Mouse (Mus musculus): ENCODE measurements around the gene Ptpn6. TPM values are rescaled to one million over a fixed set of nuclear protein-coding genes. Genes with fewer than 3 reads are reported as not detected.
"Not testable (repeated sequence)": the region's sequence is repeated elsewhere in the genome, so short reads cannot be mapped to it uniquely, and the experiment has no call there.

Gene Ptpn6
- polyA plus RNA-seq, 1 experiment from 2014 or later: 4.3 TPM

GRCm38 (mm10) chr6:124683591-124684417 lies 54.7 kb downstream of the Ptpn6 start:
- Histone ChIP-seq H3K9me3 (ENCODE audit: control insufficient read depth, low read length) (no peaks in the 10 kb centered on the region), H3K4me1 (replicated peaks; ENCODE audit: control insufficient read depth, insufficient read depth, low read length) (no peaks in the 10 kb centered on the region), H3K27ac (no peak overlapping the region), H3K9ac (no peak overlapping the region), H3K36me3 (replicated peaks; ENCODE audit: control insufficient read depth, insufficient read depth) (no peaks in the 10 kb centered on the region), H3K27me3 (ENCODE audit: control insufficient read depth, insufficient read depth, low read length) (no peaks in the 10 kb centered on the region), H3K4me2 (replicated peaks) (no peak overlapping the region), H3K4me3 (replicated peaks; ENCODE audit: low read length) (no peak overlapping the region)
- ATAC-seq (ENCODE audit: low FRiP score) (no peak), DNase-seq (ENCODE audit: low spot score) (no peak)
- 93% methylated on average over 14 of the region's 14 CpGs for WGBS

GRCm38 (mm10) chr6:124682291-124682690 lies 56.2 kb downstream of the Ptpn6 start:
- DNase-seq (ENCODE audit: low spot score): not testable (repeated sequence)

GRCm38 (mm10) chr6:124679486-124679885 lies 59.0 kb downstream of the Ptpn6 start:
- Histone ChIP-seq H3K4me3 (replicated peaks; ENCODE audit: low read length) (no peak overlapping the region), H3K9me3 (ENCODE audit: control insufficient read depth, low read length) (no peaks in the 10 kb centered on the region), H3K27ac (no peak overlapping the region), H3K4me2 (replicated peaks) (no peak overlapping the region), H3K27me3 (ENCODE audit: control insufficient read depth, insufficient read depth, low read length) (no peaks in the 10 kb centered on the region), H3K36me3 (replicated peaks; ENCODE audit: control insufficient read depth, insufficient read depth) (no peaks in the 10 kb centered on the region), H3K9ac (no peak overlapping the region), H3K4me1 (replicated peaks; ENCODE audit: control insufficient read depth, insufficient read depth, low read length) (no peaks in the 10 kb centered on the region)
- 93% methylated on average over 3 of the region's 3 CpGs for whole genome bisulfite sequencing
- DNase-seq (ENCODE audit: low spot score) (no peak), ATAC-seq (ENCODE audit: low FRiP score) (no peak)

More at GRCm38 (mm10) chr6:124682291-124682690, 56.2 kb downstream of the Ptpn6 start:
- 55% methylated on average over 6 of the region's 6 CpGs for WGBS
- not testable (repeated sequence) for H3K9me3 ChIP-seq (ENCODE audit: control insufficient read depth, low read length); ATAC-seq (ENCODE audit: low FRiP score); H3K27ac ChIP-seq; H3K4me2 ChIP-seq (replicated peaks); H3K9ac ChIP-seq; H3K36me3 ChIP-seq (replicated peaks; ENCODE audit: control insufficient read depth, insufficient read depth); H3K4me1 ChIP-seq (replicated peaks; ENCODE audit: control insufficient read depth, insufficient read depth, low read length); H3K4me3 ChIP-seq (replicated peaks; ENCODE audit: low read length); H3K27me3 ChIP-seq (ENCODE audit: control insufficient read depth, insufficient read depth, low read length)

GRCm38 (mm10) chr6:124678769-124679168 lies 59.7 kb downstream of the Ptpn6 start:
- Histone ChIP-seq H3K4me1 (replicated peaks; ENCODE audit: control insufficient read depth, insufficient read depth, low read length) (no peaks in the 10 kb centered on the region), H3K36me3 (replicated peaks; ENCODE audit: control insufficient read depth, insufficient read depth) (no peaks in the 10 kb centered on the region), H3K27me3 (ENCODE audit: control insufficient read depth, insufficient read depth, low read length) (no peaks in the 10 kb centered on the region), H3K27ac (no peak overlapping the region), H3K9ac (no peak overlapping the region), H3K4me2 (replicated peaks) (no peak overlapping the region), H3K4me3 (replicated peaks; ENCODE audit: low read length) (no peak overlapping the region), H3K9me3 (ENCODE audit: control insufficient read depth, low read length) (no peaks in the 10 kb centered on the region)
- ATAC-seq (ENCODE audit: low FRiP score) (no peak), DNase-seq (ENCODE audit: low spot score) (no peak)
- WGBS: over 99% methylated on average over 7 of the region's 7 CpGs

GRCm38 (mm10) chr6:124676171-124676570 lies 62.3 kb downstream of the Ptpn6 start:
- ATAC-seq (ENCODE audit: low FRiP score) (no peak), DNase-seq (ENCODE audit: low spot score) (no peak)
- Histone ChIP-seq H3K9ac (no peak overlapping the region), H3K4me3 (replicated peaks; ENCODE audit: low read length) (no peak overlapping the region), H3K4me2 (replicated peaks) (no peak overlapping the region), H3K4me1 (replicated peaks; ENCODE audit: control insufficient read depth, insufficient read depth, low read length) (no peaks in the 10 kb centered on the region), H3K27me3 (ENCODE audit: control insufficient read depth, insufficient read depth, low read length) (no peaks in the 10 kb centered on the region), H3K9me3 (ENCODE audit: control insufficient read depth, low read length) (no peaks in the 10 kb centered on the region), H3K36me3 (replicated peaks; ENCODE audit: control insufficient read depth, insufficient read depth) (no peaks in the 10 kb centered on the region), H3K27ac (no peak overlapping the region)
- 90% methylated on average over 6 of the region's 6 CpGs for WGBS

GRCm38 (mm10) chr6:124674591-124674990 lies 63.9 kb downstream of the Ptpn6 start:
- WGBS: 98% methylated on average over 7 of the region's 7 CpGs
- H3K27ac ChIP-seq: no peak overlapping the region
- no peak overlapping the region for H3K9ac ChIP-seq

GRCm38 (mm10) chr6:124673619-124674018 lies 64.9 kb downstream of the Ptpn6 start:
- Histone ChIP-seq H3K9me3 (ENCODE audit: control insufficient read depth, low read length) (no peaks in the 10 kb centered on the region), H3K4me1 (replicated peaks; ENCODE audit: control insufficient read depth, insufficient read depth, low read length) (no peaks in the 10 kb centered on the region), H3K9ac (no peak overlapping the region), H3K4me2 (replicated peaks) (no peak overlapping the region), H3K27me3 (ENCODE audit: control insufficient read depth, insufficient read depth, low read length) (no peaks in the 10 kb centered on the region), H3K4me3 (replicated peaks; ENCODE audit: low read length) (no peak overlapping the region), H3K27ac (no peak overlapping the region), H3K36me3 (replicated peaks; ENCODE audit: control insufficient read depth, insufficient read depth) (no peaks in the 10 kb centered on the region)
- ATAC-seq (ENCODE audit: low FRiP score): no peak
- DNase-seq (ENCODE audit: low spot score): no peak
- WGBS: 91% methylated on average over 9 of the region's 9 CpGs

More at GRCm38 (mm10) chr6:124674591-124674990, 63.9 kb downstream of the Ptpn6 start:
- H3K4me3 ChIP-seq (replicated peaks; ENCODE audit: low read length): no peak overlapping the region
- no peaks in the 10 kb centered on the region for H3K36me3 ChIP-seq (replicated peaks; ENCODE audit: control insufficient read depth, insufficient read depth)
- ATAC-seq (ENCODE audit: low FRiP score) (no peak), DNase-seq (ENCODE audit: low spot score) (no peak)
- H3K27me3 ChIP-seq (ENCODE audit: control insufficient read depth, insufficient read depth, low read length): no peaks in the 10 kb centered on the region
- H3K9me3 ChIP-seq (ENCODE audit: control insufficient read depth, low read length): no peaks in the 10 kb centered on the region
- H3K4me2 ChIP-seq (replicated peaks): no peak overlapping the region
- no peaks in the 10 kb centered on the region for H3K4me1 ChIP-seq (replicated peaks; ENCODE audit: control insufficient read depth, insufficient read depth, low read length)

GRCm38 (mm10) chr6:124672100-124672499 lies 66.4 kb downstream of the Ptpn6 start:
- no peak overlapping the region for H3K4me2 ChIP-seq (replicated peaks)
- no peaks in the 10 kb centered on the region for H3K27me3 ChIP-seq (ENCODE audit: control insufficient read depth, insufficient read depth, low read length)
- no peaks in the 10 kb centered on the region for H3K9me3 ChIP-seq (ENCODE audit: control insufficient read depth, low read length)
- DNase-seq (ENCODE audit: low spot score) (no peak), ATAC-seq (ENCODE audit: low FRiP score) (no peak)
- H3K9ac ChIP-seq: no peak overlapping the region
- WGBS: 84% methylated on average over 6 of the region's 6 CpGs
- no peaks in the 10 kb centered on the region for H3K4me1 ChIP-seq (replicated peaks; ENCODE audit: control insufficient read depth, insufficient read depth, low read length)
- no peaks in the 10 kb centered on the region for H3K36me3 ChIP-seq (replicated peaks; ENCODE audit: control insufficient read depth, insufficient read depth)
- H3K4me3 ChIP-seq (replicated peaks; ENCODE audit: low read length): no peak overlapping the region
- no peak overlapping the region for H3K27ac ChIP-seq

Measured in hindbrain, embryonic 14.5 days (tissue).